Mouse (Mus musculus) thymus, postnatal 0 days (tissue): Measurements from ENCODE around the gene Wbp1. TPM values are rescaled to one million over a fixed set of nuclear protein-coding genes. Genes with fewer than 3 reads are reported as not detected.
A peak's percentile ranks its signal among the peaks of the same experiment; 100 is the strongest.

Experiments
- DNase-seq: peaks from one replicate; pipeline ENCODE4 v3.0.0-alpha.2; 2015; ENCODE audit warnings: low spot score
- polyA plus RNA-seq: library from polyadenylated mRNA; unstranded; fragments of >200 nt; fragmentation: Nextera tagmentation; extraction: Ambion mirVana; gene quantifications from 2 replicates; pipeline ENCODE4 v1.2.1, GENCODE M21; 2015

Wbp1 gene
- polyA plus RNA-seq, 1 experiment from 2014 or later, result 69.7 TPM

DNA sequence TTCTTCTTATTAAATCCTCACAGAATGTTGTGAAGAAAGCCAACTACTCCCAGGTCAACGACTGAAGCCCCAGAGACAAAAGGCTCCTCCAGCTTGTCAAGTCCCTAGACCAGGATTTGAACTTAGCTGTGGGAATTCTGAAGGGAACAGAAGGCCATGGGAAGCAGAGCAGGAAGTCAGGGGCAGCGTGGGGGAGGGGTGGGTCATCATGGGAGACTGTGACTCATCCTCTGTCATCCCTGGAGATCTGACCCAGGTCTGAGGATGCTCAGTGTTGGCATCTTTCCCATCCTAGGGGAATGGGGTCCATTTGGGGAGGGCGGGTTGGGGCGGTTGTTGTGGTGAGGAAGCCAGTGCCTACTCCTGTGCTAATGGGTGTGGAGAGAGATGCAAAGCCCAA, 20.3 kb upstream of the Wbp1 start:
- DNase-seq, result no peak

DNA sequence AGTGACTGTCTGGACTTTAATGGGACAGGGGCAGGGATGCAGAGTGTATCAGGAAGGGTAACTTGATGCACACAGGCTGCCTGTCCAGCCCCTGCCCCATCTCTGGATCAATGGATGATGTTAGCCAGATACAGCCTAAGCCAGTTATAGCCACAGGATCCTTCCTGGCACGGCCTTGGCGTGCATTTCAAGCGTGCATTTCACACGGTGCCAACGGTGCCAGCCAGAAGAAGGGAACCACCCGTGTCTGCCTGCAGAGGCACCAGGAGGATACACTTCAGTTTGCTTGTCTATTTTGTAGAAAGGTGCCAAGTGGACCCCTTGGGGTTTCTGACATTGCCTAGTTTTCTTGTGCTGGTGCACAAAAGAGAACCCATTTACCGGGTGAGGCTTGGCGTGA, 18.7 kb upstream of the Wbp1 start:
- no peak for DNase-seq

DNA sequence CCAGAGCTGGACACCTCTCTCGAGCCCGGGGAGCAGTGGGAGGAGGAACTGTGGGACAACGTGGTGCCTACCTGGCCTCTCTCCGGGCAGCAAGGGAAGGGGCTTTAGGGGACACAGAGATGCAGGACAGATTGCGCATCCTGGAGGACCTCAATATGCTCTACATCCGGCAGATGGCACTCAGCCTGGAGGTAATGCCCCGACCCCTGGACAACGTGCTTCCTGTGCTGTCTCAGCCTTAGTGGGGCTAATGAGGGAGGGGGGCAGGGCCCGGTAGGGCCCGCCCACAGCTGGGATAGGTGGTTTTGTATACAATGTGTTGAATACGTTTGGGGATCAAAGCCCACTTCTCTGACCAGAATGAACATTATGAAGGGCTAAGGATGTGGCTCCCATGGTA, 16.7 kb upstream of the Wbp1 start:
- DNase-seq, result peak; percentile 66

DNA sequence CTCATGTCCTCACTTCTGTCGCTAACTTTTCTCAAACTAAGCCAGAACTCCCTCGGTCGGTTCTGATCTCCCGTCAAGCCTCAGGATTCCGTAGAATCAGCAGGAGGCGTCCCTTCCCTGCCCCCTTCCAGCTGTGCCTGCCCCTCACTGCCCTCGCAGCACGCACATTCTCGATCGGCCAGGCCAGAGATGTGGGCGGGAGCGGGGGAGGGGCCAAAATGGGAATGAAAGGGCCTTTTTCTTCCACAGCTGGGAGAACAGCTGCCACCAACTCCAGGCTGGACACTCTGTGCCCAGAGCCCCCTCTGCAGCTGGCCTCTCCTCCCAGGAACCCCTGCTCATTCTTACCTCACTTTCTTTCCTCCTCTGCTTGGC, 16.2 kb upstream of the Wbp1 start:
- no peak for DNase-seq

DNA sequence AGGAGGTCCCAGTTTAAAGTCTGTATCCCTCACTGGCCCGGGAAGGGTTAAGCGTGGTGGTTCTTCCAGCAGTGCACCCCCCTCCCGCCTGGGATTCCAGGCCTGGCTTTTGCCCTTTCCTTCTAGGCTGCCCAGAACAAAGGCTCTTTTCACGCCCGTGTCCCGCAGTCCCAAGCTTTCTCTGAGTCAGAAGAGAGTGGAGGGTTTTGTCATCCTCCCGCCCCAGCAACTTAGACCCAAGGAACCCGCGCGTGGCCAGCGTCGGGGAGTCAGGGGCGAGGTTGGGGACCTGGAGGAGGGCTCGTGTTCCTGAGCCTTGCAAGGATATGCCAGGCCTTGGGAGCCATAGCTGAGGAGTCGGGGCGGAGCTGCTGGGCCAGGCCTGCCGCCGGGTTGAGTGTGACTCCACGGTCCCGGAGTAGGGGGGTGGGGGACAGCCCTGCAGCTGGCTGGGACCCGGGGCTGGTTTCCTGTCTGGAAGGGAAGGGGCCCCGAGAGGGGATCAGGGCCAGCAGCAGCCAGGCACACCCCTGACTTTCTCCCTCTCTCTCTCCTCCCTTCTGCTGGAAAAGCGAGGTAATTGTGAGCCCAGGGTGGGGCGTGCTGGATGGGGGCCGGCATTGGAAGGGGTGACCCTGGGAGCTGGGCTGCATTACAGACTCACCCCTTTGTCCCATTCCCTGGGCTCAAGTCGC, 15.7 kb upstream of the Wbp1 start:
- DNase-seq, result peak; percentile 81

DNA sequence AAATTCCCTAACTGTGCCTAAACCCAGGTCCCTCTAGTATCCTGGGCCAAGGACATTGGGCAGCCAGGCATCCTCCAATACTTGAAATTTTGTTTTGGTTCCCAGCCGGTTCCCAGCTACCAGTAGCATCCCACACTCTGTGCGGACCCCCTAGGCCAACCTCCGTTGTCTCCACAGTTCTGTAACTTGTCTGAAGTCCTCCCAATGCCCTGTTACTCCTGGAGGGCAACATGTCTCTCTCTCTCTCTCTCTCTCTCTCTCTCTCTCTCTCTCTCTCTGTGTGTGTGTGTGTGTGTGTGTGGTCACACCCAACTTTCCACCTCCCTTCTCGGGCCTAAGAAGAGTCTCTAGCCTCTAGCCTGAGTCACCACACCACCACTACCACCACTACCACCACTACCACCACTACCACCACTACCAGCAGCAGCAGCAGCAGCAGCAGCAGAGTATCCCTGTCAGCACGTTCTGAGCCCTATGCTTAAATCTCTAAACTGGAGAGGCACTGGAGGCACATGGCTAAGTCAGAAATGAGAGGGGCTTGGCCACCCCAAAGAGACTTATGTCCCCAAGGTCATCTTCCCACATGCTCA, 15.0 kb upstream of the Wbp1 start:
- no peak for DNase-seq

DNA sequence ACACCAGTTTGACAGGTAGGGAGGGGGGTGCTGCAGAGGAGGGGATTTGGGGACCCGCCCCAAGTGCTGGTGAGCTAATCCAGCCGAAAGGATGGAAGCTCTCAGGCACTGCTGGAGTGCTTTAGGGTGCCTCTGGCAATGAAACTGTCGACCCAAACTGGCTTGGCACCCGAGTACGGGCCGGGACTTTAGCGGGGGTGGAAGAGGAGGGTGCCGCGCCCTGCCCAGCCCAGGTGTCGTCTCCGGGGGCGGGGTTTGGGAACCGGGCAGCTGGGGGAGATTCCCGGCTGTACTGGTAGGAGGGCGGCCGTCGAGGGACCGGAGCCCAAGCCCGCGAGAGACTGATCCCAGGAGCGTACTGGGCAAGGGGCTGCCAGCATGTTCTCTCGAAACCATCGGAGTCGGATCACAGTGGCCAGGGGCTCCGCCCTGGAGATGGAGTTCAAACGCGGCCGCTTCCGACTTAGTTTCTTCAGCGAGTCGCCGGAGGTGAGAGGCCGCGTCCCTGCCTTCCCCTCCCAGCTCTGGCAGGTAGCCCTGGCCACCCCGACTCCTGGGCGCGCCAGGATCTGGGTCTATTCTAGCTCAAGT, 14.3 kb upstream of the Wbp1 start:
- no peak for DNase-seq

DNA sequence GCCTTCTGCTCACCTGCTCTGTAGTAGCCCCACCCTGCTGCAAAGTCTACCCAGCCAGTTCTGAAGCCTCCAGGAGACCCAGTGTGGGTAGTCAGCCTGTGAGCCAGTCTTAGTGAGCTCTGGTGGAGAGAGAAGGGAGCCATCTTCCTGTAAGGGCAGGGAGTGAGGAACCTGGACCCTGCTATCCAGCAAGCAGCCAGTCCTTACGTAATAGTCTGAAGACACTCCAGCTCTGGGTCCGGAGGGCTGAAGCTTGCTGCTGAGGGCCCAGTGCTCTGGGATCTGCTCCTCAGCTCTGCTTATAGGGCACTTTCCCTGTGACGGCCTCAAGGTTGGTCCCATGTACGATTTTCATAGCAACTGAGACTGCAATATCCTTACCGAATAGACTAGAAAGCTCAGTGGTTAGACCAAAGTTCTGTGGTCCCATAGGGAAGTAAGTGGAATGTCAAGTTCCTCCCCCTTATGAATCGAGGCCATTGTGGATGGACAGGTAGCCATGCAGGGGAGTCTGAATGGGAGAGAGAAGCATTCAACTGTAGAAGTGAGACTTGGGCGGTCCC, 13.7 kb upstream of the Wbp1 start, which contains the start of gene Rtkn:
Gene Rtkn, plus strand, starts transcription at position 513 of the 563 bp plus-strand sequence.
- no peak for DNase-seq

DNA sequence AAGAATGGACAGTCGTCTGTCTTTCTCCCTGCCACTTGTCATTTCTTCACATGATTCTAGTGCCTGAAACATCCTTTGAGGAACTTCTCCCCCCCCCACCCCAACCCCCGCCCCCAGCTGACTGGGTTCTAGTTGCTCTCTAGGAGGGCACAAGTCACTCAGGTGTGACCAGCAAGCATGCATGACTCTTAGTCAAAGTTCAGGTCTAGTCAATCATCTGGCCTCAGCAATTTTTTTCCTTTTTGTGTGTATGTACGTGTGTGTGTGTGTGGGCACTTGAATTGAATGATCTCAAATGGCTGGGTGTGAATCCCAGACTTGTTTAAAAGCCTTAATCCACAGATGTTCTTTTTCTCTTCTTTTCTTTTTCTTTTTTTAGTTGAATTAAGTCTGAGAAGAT, 12.9 kb upstream of the Wbp1 start:
- DNase-seq, result no peak

DNA sequence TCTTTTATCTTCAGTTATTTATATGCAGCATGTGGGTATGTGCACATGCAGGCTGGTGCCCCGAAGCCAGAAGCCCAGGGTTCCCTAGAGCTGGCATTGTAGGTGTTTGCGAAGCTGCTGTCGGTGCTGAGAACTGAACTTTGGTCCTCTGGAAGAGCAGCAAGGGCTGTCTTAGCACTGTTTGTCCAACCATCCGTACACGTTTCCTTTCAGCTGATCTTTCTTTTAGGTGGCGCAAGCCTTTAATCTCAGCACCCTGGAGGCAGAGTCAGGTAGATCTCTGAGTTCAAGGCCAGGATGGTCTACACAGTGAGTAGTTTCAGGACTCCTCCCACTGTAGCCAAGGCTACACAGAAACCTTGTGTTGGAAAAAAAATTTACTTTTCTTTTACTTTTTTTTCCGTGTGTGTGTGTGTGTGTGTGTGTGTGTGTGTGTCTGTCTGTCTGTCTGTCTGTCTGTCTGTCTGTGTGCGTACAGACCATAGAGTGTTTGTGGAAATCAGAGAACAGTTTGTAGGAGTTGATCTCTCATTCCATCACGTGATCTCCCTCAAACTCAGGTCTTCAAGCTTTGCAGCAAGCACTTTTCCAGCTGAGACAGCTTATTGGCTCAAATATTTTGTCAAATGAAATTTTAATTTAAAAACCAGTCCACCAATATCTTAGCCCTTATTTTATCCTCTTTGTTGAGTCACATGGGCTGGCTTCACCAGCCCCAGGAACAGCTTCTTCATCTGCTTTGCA, 11.0 kb upstream of the Wbp1 start:
- DNase-seq, result no peak

DNA sequence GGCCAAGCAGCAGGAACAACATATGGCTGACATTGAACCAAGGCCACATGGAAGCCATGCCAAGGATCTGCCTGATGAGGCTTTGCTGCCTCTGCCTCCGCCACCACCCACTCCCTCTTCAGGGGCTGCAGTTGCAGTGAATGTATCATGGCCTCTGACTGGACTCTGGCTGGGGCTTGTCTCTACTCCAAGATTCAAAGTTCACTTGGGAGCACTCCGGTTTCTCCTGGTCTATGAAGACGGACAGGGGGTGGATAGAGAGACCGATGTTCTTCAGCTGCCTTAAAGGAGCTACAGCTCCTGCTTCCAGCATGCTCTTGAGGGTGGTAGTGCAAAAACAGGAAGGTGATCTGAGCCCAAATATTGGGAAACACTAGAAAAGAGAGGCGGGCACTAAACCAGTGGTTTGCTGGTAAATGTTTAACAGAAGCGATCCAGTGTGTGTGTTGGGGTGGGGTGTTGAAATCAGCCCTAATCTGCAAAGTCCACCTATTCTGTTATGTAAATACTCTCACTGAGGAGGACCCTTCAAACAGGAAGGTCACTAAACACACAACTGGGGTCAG, 10.2 kb upstream of the Wbp1 start:
- DNase-seq, result no peak

DNA sequence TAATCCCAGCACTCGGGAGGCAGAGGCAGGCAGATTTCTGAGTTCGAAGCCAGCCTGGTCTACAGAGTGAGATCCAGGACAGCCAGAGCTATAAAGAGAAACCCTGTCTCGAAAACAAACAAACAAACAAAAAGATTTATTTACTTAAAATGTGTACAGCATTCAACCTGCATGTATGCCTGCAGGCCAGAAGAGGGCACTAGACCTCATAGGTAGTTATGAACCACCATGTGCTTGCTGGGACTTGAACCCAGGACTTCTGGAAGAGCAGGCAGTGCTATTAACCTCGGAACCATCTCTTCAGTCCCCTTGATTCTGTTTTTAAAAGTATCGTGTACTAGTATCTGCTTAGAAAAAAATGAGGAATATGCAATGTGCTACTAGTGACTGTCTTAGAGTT, 6.1 kb upstream of the Wbp1 start:
- DNase-seq, result no peak

DNA sequence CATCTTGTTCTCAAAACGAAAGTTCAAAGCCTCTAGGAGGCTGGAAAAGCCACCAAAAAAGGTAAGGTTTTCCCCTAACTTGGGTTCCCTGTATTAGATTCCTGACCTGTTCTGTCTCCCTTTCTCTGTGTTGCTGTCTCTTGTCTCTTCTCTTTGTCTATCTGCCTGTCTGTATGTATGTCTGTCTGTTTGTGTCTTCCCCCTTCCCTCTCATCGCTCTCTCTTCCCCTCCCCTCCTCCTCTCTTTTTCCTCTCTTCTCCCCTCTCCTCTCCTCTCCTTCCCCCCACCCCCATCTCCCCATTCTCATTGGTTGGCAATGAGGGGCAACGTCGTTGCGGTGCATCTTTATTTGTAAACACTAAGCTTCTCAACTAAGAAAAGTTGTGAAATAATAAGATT, 4.0 kb upstream of the Wbp1 start, which contains the start of gene Ino80b:
Gene Ino80b, minus strand, starts transcription at position 101 of the 400 bp plus-strand sequence.
- DNase-seq, result no peak

DNA sequence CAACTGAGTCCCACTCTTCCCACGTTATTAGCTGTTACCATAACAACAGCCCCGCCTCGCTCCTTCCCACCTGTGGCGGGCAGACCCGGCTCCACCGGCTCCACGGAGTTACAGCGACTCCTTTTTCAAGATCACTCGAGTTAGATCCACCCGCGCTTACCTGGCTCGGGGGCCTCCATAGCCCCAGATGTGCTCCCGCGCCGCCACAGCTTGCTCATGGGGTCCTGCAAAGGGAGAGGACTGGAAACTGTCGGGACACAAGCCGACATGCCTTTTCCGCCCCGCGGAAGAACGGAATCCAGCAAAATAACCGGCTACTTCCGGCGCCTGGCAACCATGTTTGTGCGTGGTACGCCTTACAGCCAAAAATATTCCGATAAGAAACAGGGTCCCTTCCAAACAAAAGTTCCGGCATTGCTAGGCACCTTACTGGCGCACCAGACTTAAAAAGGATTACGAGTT, 3.5 kb upstream of the Wbp1 start:
- peak; percentile 96 for DNase-seq

DNA sequence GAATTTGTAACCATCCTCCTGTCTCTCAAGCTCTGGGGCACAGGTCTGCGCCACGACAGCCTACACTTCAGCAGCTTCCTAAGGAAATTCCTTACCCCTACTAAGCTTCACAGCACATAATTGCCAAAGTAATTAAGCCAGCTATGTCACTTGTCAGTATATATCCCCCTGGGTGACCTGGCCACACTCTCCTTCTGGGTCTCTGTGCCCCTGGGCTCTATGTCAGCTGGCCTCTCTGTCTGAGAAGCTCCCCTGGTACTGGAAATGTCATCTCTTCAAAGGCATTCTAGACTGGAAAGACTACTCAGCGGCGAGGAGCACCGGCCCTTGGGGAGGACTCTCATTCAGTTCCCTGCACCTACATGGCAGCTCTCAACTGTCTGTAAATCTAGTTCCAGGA, 1.6 kb upstream of the Wbp1 start:
- no peak for DNase-seq

DNA sequence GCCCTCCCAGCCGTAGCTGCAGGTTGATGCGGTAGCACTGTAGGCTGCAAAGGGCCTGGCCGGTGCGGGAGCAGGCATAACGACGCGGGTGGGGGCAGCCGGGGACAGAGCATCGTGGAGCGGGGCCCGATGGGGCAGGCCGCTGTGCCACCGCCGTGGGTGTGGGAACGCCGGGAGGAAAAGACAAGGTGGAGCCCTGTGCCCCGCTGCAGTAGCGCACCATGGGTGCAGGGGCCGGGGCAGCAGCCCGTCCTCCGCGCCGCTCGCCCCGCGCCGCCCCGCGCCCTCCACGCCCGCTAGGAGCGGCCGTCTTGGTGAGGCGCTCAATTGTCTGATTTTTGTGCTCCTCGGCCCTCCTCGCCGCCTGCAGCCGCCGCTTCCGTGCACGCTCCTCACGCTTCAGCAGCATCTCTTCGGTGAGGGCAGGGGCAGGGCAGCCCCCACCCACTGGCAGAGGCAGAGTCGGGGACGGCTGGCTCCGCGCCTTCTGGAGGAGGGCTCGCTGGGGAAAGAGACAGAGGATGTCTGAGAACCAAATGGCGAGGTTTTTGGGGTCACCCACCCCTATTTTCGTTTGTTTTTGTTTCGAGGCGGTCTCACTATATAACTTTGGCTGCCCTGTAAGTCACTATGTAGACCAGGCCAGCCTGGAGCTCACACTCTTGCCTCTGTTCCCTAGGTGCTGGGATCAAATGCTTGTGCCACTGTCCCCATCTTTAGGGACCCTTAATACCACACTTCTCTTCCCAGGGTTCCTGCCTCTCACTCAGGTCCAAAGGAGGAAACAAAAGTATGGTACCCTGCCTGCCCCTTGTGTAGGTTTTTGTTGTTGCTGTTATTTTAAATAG, 728 bp upstream of the Wbp1 start:
- peak; percentile 43 for DNase-seq

DNA sequence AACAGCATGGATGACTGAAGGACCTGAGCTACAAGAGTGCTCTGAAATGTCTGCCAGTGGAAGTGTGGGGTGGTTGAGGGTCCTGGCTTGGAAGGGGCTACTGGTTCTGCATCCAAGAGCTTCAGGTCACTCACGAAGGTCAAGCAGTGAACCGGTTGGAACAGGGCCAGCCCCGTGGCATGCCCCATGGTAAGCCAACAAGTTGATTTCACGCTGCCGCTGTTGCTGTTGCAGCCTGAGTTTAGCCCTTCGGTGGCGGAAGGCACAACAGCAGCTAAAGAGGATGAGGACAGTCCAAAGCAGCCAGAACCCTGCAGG, 1.7 kb downstream of the Wbp1 start:
- no peak for DNase-seq

DNA sequence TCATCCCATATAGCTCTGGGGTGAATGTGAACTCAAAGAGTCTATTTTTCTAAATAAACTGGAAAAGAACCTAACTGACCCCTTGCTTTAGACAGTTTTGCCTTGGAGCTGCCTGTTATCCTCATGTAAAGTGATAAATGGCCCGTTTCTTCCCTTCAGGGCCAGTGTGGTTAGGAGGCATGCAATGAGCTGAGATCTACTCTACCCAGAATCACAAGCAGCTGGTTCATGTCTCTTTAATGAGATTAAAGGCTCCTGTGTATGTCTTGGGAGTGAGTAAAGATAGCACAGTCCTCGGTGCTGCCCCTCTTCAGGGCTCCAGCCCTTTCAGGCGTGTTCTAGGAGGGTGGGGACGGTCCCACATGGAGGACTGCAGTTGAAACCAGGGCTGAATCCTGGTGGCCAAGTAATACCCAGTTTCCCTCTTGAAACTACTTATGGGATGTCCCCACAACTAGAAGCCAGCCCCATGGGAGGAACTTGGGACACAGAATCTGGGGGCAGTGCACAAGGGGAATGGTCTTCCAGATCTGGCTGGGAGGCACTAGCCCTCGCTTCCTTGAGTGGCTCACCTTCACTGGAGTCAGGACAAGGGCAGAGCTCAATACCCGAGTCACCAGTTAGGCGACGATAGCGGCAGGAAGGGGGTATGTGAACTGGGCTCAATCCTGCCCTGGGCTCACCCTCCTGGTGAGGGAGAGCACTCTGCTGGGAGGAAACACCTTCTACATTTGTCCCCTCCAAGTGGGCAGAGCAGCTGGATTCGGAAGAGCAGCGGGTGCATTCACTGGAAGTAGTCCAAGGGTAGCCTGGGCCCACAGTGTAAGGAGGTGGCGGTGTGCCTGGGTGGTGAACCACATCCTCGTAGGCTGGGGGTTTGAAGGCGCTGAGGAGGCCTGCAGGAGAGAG, 2.3 kb downstream of the Wbp1 start:
- DNase-seq, result no peak

DNA sequence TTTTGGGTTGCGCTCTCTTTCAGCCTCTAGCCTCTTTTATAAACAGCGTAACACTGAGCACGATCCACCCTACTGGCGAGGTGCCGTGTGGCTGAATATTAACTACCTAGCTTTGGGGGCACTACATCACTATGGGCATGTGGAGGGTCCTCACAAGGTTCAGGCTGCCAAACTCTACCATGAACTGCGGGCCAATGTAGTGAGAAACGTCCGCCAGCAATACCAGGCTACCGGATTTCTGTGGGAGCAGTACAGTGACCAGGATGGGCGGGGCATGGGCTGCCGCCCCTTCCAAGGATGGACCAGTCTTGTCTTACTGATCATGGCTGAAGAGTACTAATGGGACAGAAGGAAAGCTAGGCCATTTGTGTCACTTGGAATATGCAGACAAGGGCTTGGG, 3.0 kb downstream of the Wbp1 start:
- DNase-seq, result no peak

DNA sequence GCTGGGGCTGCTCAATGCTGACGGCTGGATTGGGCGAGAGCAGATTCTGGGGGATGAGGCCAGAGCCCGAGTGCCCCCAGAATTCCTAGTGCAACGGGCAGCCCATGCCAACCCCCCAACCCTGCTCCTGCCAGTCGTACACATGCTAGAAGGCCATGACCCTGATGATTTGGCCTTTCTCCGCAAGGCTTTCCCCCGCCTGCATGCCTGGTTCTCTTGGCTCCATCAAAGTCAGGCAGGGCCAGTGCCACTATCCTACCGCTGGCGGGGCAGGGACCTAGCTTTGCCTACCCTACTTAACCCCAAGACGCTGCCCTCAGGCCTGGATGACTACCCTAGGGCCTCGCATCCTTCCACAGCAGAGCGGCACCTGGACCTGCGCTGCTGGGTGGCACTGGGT, 3.7 kb downstream of the Wbp1 start:
- DNase-seq, result no peak
